16 mouse cellular contexts compared by ENCODE assay signal in the genomic region with DNA sequence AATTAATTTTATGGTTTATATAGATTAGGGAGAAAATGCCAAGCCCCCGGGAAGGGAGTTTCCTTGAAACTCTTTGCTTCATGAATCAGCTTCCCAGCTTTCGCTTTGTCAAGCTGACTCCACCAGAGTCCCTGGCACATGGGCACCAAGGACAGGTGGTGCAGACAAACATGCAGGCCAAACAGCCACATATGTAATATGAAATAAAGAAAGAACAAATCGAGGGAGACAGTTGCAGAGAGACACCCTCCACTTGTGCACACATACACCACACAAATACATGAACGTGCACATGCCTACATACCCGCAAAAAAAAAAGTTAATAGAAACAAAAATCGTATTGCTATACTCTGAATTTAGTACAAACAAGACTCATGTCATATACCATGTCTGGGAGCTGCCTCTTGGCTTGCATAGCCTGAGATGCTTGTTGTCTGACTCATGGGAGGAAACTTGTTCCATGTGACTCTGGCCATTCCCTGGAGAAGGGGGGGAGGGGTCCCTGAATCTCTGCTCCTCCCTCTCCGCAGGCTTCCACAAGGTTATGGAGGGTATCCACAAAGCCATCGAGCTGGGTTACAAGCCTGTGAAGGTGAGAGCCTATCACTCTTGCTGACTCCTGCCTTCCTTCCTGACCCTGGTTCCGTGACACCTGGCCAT. TPM values are rescaled to one million over a fixed set of nuclear protein-coding genes. Genes with fewer than 3 reads are reported as not detected.
DNase-seq lines count a peak whose midpoint lies in the region; ATAC-seq lines count a peak whose summit lies in the region.
"Had no signal": no experiment of that assay in that cellular context is flagged by ENCODE, and none has a peak within 500 bp of the region (broad histone marks: within the 10 kb centered on the region; RNA-seq: fewer than 3 reads in every experiment).

No protein-coding gene starts in this region.

- peaks cover 13% of the 10 kb centered on the region for H3K4me1 ChIP-seq in heart, embryonic 12.5 days (replicated peaks)
- H3K4me1 ChIP-seq in heart, embryonic 16.5 days (ENCODE audit: control insufficient read depth, insufficient read depth, low read length), result peaks cover 8% of the 10 kb centered on the region; the same call in 1 of the 2 replicates
- no peaks in the 10 kb centered on the region for H3K4me1 ChIP-seq in midbrain, embryonic 15.5 days
- H3K4me1 ChIP-seq: midbrain, embryonic 12.5 days had no signal

- DNase-seq in adrenal gland, postnatal 14 days, result peak; percentile 31
- DNase-seq in adrenal gland, postnatal 25 days, result no peak
- DNase-seq in heart, adult 8-10 months (ENCODE audit: low spot score), result no peak
- peak; percentile 76 for DNase-seq in NIH3T3 (ENCODE audit: low read depth)
- no peak for DNase-seq in layer of hippocampus, postnatal 14 days (ENCODE audit: low spot score in 2 of 2)
- DNase-seq: cerebellum, postnatal 25 days; gastrocnemius, postnatal 36 days; layer of hippocampus, adult 9-11 months; thymus, adult 2 months had no signal

- WGBS in heart, embryonic 12.5 days, result 49% methylated on average over 9 of the region's 9 CpGs
- WGBS in heart, embryonic 16.5 days, result 48% methylated on average over 8 of the region's 9 CpGs
- 75% methylated on average over 9 of the region's 9 CpGs for WGBS in midbrain, embryonic 15.5 days

- H3K27ac ChIP-seq in heart, embryonic 12.5 days (ENCODE audit: poor library complexity, severe bottlenecking), result no peak overlapping the region
- H3K27ac ChIP-seq in heart, embryonic 16.5 days (ENCODE audit: low read length), result no peak overlapping the region
- no peak overlapping the region for H3K27ac ChIP-seq in midbrain, embryonic 15.5 days
- H3K27ac ChIP-seq: limb, embryonic 12.5 days; lung, embryonic 15.5 days; midbrain, embryonic 12.5 days had no signal

- H3K27me3 ChIP-seq in heart, embryonic 12.5 days (replicated peaks), result no peaks in the 10 kb centered on the region
- H3K27me3 ChIP-seq in heart, embryonic 16.5 days (ENCODE audit: control insufficient read depth, insufficient read depth, low read length), result no peaks in the 10 kb centered on the region
- H3K27me3 ChIP-seq in midbrain, embryonic 15.5 days (replicated peaks), result no peaks in the 10 kb centered on the region
- H3K27me3 ChIP-seq: limb, embryonic 12.5 days; lung, embryonic 15.5 days; midbrain, embryonic 12.5 days had no signal

- peak; percentile 55; the same call in 1 of the 2 replicates for ATAC-seq in heart, embryonic 12.5 days (ENCODE audit: insufficient number of reproducible peaks, low FRiP score)
- peak; percentile 23; the same call in 1 of the 2 replicates for ATAC-seq in heart, embryonic 16.5 days (replicated peaks; ENCODE audit: extremely low read depth, insufficient read depth, low FRiP score)
- no peak for ATAC-seq in midbrain, embryonic 15.5 days (replicated peaks)

- H3K36me3 ChIP-seq in heart, embryonic 12.5 days, result peaks cover 13% of the 10 kb centered on the region
- H3K36me3 ChIP-seq in heart, embryonic 16.5 days (ENCODE audit: control insufficient read depth, insufficient read depth), result peaks cover 6% of the 10 kb centered on the region; the same call in 1 of the 2 replicates
- H3K36me3 ChIP-seq in midbrain, embryonic 15.5 days (replicated peaks), result no peaks in the 10 kb centered on the region; the same call in 1 of the 2 replicates

- H3K4me2 ChIP-seq in heart, embryonic 12.5 days, result 0 out of 2 replicates have a peak overlapping the region, but pooled peaks have one; percentile 10
- H3K4me2 ChIP-seq in heart, embryonic 16.5 days (ENCODE audit: low read depth, low read length), result no peak overlapping the region
- no peak overlapping the region for H3K4me2 ChIP-seq in midbrain, embryonic 15.5 days
- H3K4me2 ChIP-seq: limb, embryonic 12.5 days; lung, embryonic 15.5 days; midbrain, embryonic 12.5 days had no signal

- no peaks in the 10 kb centered on the region for H3K9me3 ChIP-seq in heart, embryonic 12.5 days (replicated peaks)
- no peaks in the 10 kb centered on the region for H3K9me3 ChIP-seq in heart, embryonic 16.5 days (replicated peaks; ENCODE audit: control insufficient read depth, low read length)
- H3K9me3 ChIP-seq in midbrain, embryonic 15.5 days, result no peaks in the 10 kb centered on the region
- H3K9me3 ChIP-seq: limb, embryonic 12.5 days; lung, embryonic 15.5 days; midbrain, embryonic 12.5 days had no signal

- no peak overlapping the region for H3K9ac ChIP-seq in heart, embryonic 12.5 days
- H3K9ac ChIP-seq in heart, embryonic 16.5 days (ENCODE audit: low read length), result no peak overlapping the region
- no peak overlapping the region for H3K9ac ChIP-seq in midbrain, embryonic 15.5 days
- H3K9ac ChIP-seq: limb, embryonic 12.5 days; lung, embryonic 15.5 days; midbrain, embryonic 12.5 days had no signal

- H3K4me3 ChIP-seq in heart, embryonic 12.5 days, result no peak overlapping the region
- no peak overlapping the region for H3K4me3 ChIP-seq in heart, embryonic 16.5 days (ENCODE audit: low read length)
- no peak overlapping the region for H3K4me3 ChIP-seq in midbrain, embryonic 15.5 days
- H3K4me3 ChIP-seq: erythroblast, embryonic 14.5 days; limb, embryonic 12.5 days; lung, embryonic 15.5 days; midbrain, embryonic 12.5 days had no signal

RNA-seq across cellular contexts. Expression of gene Mocs1, which starts 20.5 kb away (rescaled TPM):
- total RNA-seq in adrenal gland, postnatal 14 days (2021), result 31.2 and 43.0 TPM in 2 replicates
- total RNA-seq in adrenal gland, postnatal 25 days (2021), result 30.0 and 52.2 TPM in 2 replicates
- 6.6 TPM in 2 replicates for polyA plus RNA-seq in heart, embryonic 12.5 days (2016; fragmentation: Nextera tagmentation; extraction: Ambion mirVana)
- total RNA-seq in heart, adult 8-10 months (2022), result 10 to 100 TPM; 23.0 to 29.5 (median 24.5) TPM
- 5.8 and 6.1 TPM in 2 replicates for polyA plus RNA-seq in heart, embryonic 16.5 days (2015; fragmentation: Nextera tagmentation; extraction: Ambion mirVana)
- polyA plus RNA-seq in midbrain, embryonic 15.5 days (2015; fragmentation: Nextera tagmentation; extraction: Ambion mirVana), result 3.9 and 5.8 TPM in 2 replicates
- 10 to 100 TPM; 14.5 to 18.9 TPM for total RNA-seq in layer of hippocampus, postnatal 14 days (2021)

Comparison
In these comparisons a context has a peak if more than half of its experiments do, and no peak if none do; other contexts are left out.
1. DNase-seq: peak in adrenal gland, postnatal 14 days (single experiment) and NIH3T3 (single experiment); none in adrenal gland, postnatal 25 days (single experiment), heart, adult 8-10 months (single experiment) and layer of hippocampus, postnatal 14 days (0 of 2).